Mouse (Mus musculus): ENCODE results near the gene S100a13. TPM values are rescaled to one million over a fixed set of nuclear protein-coding genes. Genes with fewer than 3 reads are reported as not detected.

The S100a13 gene
- 10 to 100 TPM; 11.9 to 15.5 TPM for total RNA-seq (2021)
- long read RNA-seq, experiment 1, partial matches to known transcripts: 17 of 19 reads
- long read RNA-seq, experiment 1, other reads (novel, unspliced or antisense): 2 of 19 reads
- long read RNA-seq, experiment 2, partial matches to known transcripts: 22 of 26 reads
- long read RNA-seq, experiment 2, other reads (novel, unspliced or antisense): 4 of 26 reads

DNA sequence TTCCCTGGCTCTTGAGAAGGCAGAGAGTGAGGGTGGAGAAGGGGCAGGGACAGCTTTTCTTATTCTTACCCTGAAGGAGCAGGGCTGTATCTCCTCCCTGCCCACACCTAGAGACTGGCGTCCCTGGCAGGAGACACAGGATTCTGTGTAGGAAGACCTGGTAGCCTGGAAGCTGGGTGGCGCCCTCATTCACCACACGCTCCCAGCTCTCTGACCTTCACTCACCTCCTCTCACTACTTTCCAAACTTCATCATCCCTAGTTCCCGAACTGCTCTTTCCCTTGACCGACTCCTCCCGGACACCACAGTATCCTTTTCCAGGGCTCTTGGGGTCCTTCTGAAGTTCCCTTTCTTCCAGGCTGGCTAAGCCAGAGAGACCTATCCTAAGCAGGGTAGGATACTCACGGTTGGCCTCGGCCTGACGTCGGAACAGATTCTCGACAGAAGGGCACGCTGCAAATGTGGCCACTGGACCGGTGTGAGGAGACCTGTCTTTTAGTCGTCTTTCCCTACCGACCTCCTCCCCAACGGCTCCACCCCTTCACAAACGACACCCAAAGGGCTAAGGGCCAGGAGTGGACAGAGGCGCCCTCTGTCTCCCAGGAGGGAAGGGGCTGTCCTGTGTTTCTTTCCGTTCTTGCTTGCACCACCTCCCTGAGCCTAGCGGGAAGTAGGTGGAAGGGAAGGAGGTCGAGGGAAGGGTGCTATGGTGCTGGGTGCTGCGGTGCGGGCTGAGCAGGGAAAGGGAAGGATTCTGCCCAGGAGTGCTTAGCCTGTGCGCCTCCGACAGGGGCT, at the start of gene S100a13, which contains the start of gene S100a1:
S100a13 (plus strand) TSS at position 640 of the 795 bp plus-strand sequence.
S100a1 (minus strand) TSS at position 597 of the 795 bp plus-strand sequence.
- peak within 1 kb of the TSS; percentile 91 for H3K27ac ChIP-seq
- peak within 1 kb of the TSS; percentile 74 for H3K4me3 ChIP-seq
- peak; percentile 87 for DNase-seq
- intact Hi-C loops (cut with DNase I): loop anchor here (5.0 kb wide), 1 partner anchor 103 kb away; no protein-coding TSS in a partner anchor
- TF ChIP-seq CTCF (IDR thresholded peaks at IDR 0.05): peak; percentile 47

GRCm38 (mm10) chr3:90464552-90465080, 49.6 kb upstream of the S100a13 start:
- no peak for DNase-seq
- TF ChIP-seq CTCF (IDR thresholded peaks at IDR 0.05): no peak
- Histone ChIP-seq H3K4me3 (peak overlapping the region; percentile 88), H3K27ac (peak overlapping the region; percentile 88)
- intact Hi-C loops (cut with DNase I): loop anchor here (5.0 kb wide), 1 partner anchor 32 kb away; the partner anchor contains the start of gene Ints3

GRCm38 (mm10) chr3:90465081-90465685, 49.1 kb upstream of the S100a13 start:
- peak; percentile 52 for DNase-seq
- peak overlapping the region; percentile 88 for H3K4me3 ChIP-seq
- TF ChIP-seq CTCF (IDR thresholded peaks at IDR 0.05): no peak
- peak overlapping the region; percentile 88 for H3K27ac ChIP-seq
- intact Hi-C loops (cut with DNase I): loop anchor here (5.0 kb wide), 1 partner anchor 33 kb away; the partner anchor contains the start of gene Ints3

- Histone ChIP-seq H3K27ac (peak within 1 kb of the TSS; percentile 88), H3K4me3 (peak within 1 kb of the TSS; percentile 88)
- no peak for TF ChIP-seq CTCF (IDR thresholded peaks at IDR 0.05)
- peak; percentile 73 for DNase-seq
- intact Hi-C loops (cut with DNase I): loop anchor here (1.0 to 5.0 kb wide), 2 partner anchors 33 to 53 kb away; partner anchors contain the start of gene Ints3
Observed at GRCm38 (mm10) chr3:90465686-90466310, 48.4 kb upstream of the S100a13 start, which contains the start of gene Npr1. Gene Npr1 (minus strand): TSS chr3:90465866.

DNA sequence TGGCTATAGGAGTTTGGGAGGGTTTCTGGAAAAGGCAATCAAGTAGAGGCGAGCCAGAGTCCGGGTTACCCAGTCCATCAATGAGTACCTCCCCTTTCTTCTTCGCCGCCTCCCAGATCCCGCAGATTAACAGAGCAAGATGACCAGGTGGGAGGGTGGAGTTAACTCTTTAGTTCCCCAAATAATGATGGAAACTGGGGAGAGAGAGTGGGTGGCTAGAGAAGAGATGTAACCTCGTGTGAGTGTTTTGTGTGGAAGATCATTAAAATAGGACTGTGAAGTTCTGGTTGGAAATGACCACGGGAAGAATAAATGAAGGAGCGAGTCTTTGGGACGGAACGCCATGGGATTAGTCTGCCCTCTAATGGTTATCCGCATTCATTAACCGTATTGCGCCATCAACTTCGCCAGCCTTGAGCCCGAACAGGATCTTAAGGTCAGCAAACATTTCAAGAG, 47.9 kb upstream of the S100a13 start:
- H3K27ac ChIP-seq: peak overlapping the region; percentile 88
- DNase-seq: peak; percentile 66
- peak overlapping the region; percentile 88 for H3K4me3 ChIP-seq
- intact Hi-C loops (cut with DNase I): loop anchor here (1.0 to 5.0 kb wide), 2 partner anchors 34 to 54 kb away; partner anchors contain the start of gene Ints3
- TF ChIP-seq CTCF (IDR thresholded peaks at IDR 0.05): peak; percentile 87

DNA sequence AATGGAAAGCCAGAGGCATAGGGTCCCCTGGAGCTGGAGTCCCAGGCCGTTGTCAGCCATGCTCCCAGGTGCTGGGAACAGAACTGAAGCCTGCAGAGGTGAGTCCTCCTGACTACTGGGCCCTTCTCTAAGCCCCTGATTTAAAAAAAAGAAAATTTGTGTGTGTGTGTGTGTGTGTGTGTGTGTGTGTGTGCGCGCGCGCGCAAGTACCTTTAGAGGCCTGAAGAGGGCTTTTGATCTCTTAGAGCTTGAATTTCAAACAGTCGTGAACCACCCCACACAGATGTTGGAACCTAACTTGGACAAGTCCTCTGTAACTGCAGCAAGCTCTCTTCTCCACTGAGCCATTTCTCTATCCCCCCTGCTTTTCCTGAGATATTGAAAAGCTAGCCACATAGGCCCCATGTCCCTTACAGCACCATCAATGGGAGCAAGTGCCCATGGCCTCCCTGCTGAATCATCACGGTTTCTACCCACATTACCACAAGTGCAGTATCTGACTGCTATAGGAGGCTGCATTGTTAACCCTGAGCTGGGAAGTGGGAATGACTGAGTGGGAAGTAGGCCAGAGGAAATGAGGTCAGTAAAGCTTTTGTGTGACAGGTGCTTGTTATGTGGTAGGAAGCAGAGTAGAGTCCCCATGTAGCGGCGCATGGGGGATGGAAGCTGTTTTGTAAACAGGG, 46.5 kb upstream of the S100a13 start:
- DNase-seq: no peak
- Histone ChIP-seq H3K27ac (no peak overlapping the region), H3K4me3 (no peak overlapping the region)
- intact Hi-C loops (cut with DNase I): loop anchor here (5.0 kb wide), 1 partner anchor 35 kb away; the partner anchor contains the start of gene Ints3
- TF ChIP-seq CTCF (IDR thresholded peaks at IDR 0.05): no peak

GRCm38 (mm10) chr3:90472213-90472612, 42.0 kb upstream of the S100a13 start:
- DNase-seq: peak; percentile 47
- Histone ChIP-seq H3K27ac (no peak overlapping the region), H3K4me3 (no peak overlapping the region)
- intact Hi-C loops (cut with DNase I): loop anchor here (10.0 kb wide), 1 partner anchor 257 kb away; the partner anchor contains the start of genes Rab13 and Rps27
- TF ChIP-seq CTCF (IDR thresholded peaks at IDR 0.05): peak; percentile 68

GRCm38 (mm10) chr3:90475151-90475830, 38.9 kb upstream of the S100a13 start:
- no peak for DNase-seq
- Histone ChIP-seq H3K27ac (peak overlapping the region; percentile 24; the same call in 1 of the 2 replicates), H3K4me3 (peak overlapping the region; percentile 71)
- no peak for TF ChIP-seq CTCF (IDR thresholded peaks at IDR 0.05)
- intact Hi-C loops (cut with DNase I): loop anchor here (10.0 kb wide), 1 partner anchor 260 kb away; the partner anchor contains the start of genes Rab13 and Rps27

DNA sequence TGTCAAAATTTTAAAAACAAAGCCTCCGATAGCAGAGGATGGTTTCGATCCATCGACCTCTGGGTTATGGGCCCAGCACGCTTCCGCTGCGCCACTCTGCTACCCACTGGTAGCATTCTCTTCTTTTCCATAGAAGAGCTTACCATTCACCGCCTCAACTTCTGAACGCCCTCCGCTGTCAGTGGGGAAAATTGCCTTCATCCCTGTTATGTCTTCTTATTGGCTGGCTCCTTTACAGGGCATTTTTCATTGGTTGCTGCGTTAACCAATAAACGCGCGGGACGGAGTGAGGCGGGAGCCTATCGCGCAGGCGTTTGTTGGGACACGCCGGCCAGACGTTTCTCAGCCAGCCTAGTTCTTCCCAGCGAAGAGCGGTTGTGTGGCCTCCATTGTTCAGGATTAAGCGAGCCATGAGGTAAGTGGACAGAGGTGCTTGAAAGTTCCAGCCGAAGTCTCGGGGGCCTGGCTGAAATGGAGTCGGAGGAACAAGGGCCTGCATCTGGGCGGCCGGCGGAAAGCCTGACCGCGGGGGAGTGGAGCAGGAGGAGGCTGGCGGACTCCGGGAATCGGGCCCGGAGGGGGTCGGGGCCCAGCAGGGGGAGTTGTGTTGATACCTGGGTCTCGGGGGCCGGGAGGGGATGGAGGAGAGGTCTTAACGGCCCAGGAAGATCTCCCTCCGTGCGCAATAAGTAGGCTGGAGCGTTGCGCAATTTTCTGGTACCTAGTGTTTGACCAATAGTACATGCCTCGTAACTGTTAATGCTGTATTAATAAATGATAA, 38.2 kb upstream of the S100a13 start, which contains the start of gene Ilf2:
Ilf2 (plus strand) TSS at position 296 of the 781 bp plus-strand sequence.
- H3K27ac ChIP-seq: peak within 1 kb of the TSS; percentile 89
- TF ChIP-seq CTCF (IDR thresholded peaks at IDR 0.05): peak; percentile 49
- intact Hi-C loops (cut with DNase I): loop anchor here (10.0 kb wide), 1 partner anchor 261 kb away; the partner anchor contains the start of genes Rab13 and Rps27

DNA sequence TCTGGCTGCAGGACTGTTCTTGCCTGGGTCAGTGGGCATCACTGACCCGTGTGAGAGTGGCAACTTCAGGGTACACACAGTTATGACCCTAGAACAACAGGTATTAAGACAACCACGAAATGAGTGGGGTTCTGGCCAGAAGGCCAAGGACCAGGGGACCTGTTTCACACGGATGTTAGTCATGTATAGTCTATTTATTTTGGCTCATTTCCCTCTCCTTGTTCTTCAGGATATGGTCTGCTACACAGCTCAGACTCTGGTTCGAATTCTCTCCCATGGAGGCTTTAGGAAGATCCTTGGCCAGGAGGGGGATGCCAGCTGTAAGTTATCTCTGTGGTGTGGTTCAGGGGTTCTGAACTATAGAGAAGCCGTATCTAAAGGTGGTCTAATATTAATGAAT, 27.2 kb upstream of the S100a13 start:
- TF ChIP-seq CTCF (IDR thresholded peaks at IDR 0.05): no peak
- no peak overlapping the region for H3K4me3 ChIP-seq
- no peak for DNase-seq
- intact Hi-C loops (cut with DNase I): no loop called here
- no peak overlapping the region for H3K27ac ChIP-seq

More for the DNA sequence above, 38.2 kb upstream of the S100a13 start, which contains the start of gene Ilf2:
- H3K4me3 ChIP-seq: peak within 1 kb of the TSS; percentile 83
- DNase-seq: peak; percentile 96

Measured in gastrocnemius, adult 2 months (tissue).